Mouse (Mus musculus) neural tube, embryonic 12.5 days (tissue): ENCODE data around the gene Cct3. TPM values are rescaled to one million over a fixed set of nuclear protein-coding genes. Genes with fewer than 3 reads are reported as not detected.
"Not testable (repeated sequence)": the region's sequence is repeated elsewhere in the genome, so short reads cannot be mapped to it uniquely, and the experiment has no call there.

ENCODE experiments used
- ATAC-seq: fragments of 200-750 bp; cut with Nextera tagmentation; 2 replicates; pipeline ENCODE4 v1.8.0; 2017; ENCODE audit warnings: low read depth, mild to moderate bottlenecking, moderate TSS enrichment, moderate library complexity; ENCODE audit not compliant: low FRiP score
- H3K27ac ChIP-seq: fragments of 300-500 bp; sonication (generic); 2 replicates; pipeline ENCODE4 v1.5.1; 2016
- H3K27me3 ChIP-seq: fragments of 300-500 bp; sonication (generic); replicated peaks from 2 replicates; pipeline ENCODE4 v1.6.1; 2016; ENCODE audit warnings: mild to moderate bottlenecking
- H3K36me3 ChIP-seq: fragments of 300-500 bp; sonication (generic); 2 replicates; pipeline ENCODE4 v1.6.1; 2016; ENCODE audit warnings: mild to moderate bottlenecking
- H3K4me1 ChIP-seq: fragments of 300-500 bp; sonication (generic); 2 replicates; pipeline ENCODE4 v1.6.1; 2016
- H3K4me2 ChIP-seq: fragments of 300-500 bp; sonication (generic); replicated peaks from 2 replicates; pipeline ENCODE4 v1.6.1; 2016; ENCODE audit warnings: mild to moderate bottlenecking
- H3K4me3 ChIP-seq: fragments of 300-500 bp; sonication (generic); 2 replicates; pipeline ENCODE4 v1.5.1; 2016
- H3K9ac ChIP-seq: fragments of 300-500 bp; sonication (generic); 2 replicates; pipeline ENCODE4 v1.6.1; 2016; ENCODE audit warnings: mild to moderate bottlenecking
- H3K9me3 ChIP-seq: fragments of 300-500 bp; sonication (generic); 2 replicates; pipeline ENCODE4 v1.6.1; 2016; ENCODE audit warnings: mild to moderate bottlenecking
- WGBS: fragments of 180-500 bp; shearing (Covaris S2); methylation state at CpG from one replicate; pipeline ENCODE4 v1.1.7; 2016; 5-methylcytosine and 5-hydroxymethylcytosine counted together
- polyA plus RNA-seq: library from polyadenylated mRNA; unstranded; fragments of >200 nt; fragmentation: Nextera tagmentation; extraction: Ambion mirVana; gene quantifications from 2 replicates; pipeline ENCODE4 v1.2.1, GENCODE M21; 2016

Cct3 gene
- polyA plus RNA-seq, 1 experiment from 2014 or later = 593 TPM

- no peak for ATAC-seq
- no peak overlapping the region for H3K9ac ChIP-seq
- H3K9me3 ChIP-seq = no peaks in the 10 kb centered on the region
- H3K27me3 ChIP-seq = no peaks in the 10 kb centered on the region
- no peaks in the 10 kb centered on the region for H3K36me3 ChIP-seq
- 94% methylated on average over 4 of the region's 4 CpGs for WGBS
- no peak overlapping the region for H3K4me3 ChIP-seq
- no peak overlapping the region for H3K4me2 ChIP-seq
- H3K27ac ChIP-seq = no peak overlapping the region
- no peaks in the 10 kb centered on the region for H3K4me1 ChIP-seq
Measured at GRCm38 (mm10) chr3:88274002-88274401, 22.9 kb upstream of the Cct3 start.

- no peak overlapping the region for H3K4me2 ChIP-seq
- H3K9me3 ChIP-seq = no peaks in the 10 kb centered on the region
- H3K27me3 ChIP-seq = no peaks in the 10 kb centered on the region
- no peak overlapping the region for H3K4me3 ChIP-seq
- ATAC-seq = no peak
- H3K9ac ChIP-seq = no peak overlapping the region
- 85% methylated on average over 2 of the region's 2 CpGs for WGBS
- no peaks in the 10 kb centered on the region for H3K4me1 ChIP-seq
- H3K27ac ChIP-seq = no peak overlapping the region
- no peaks in the 10 kb centered on the region for H3K36me3 ChIP-seq
Measured at GRCm38 (mm10) chr3:88276121-88276520, 20.8 kb upstream of the Cct3 start.

GRCm38 (mm10) chr3:88276529-88277143 is 20.3 kb upstream of the Cct3 start:
- H3K27me3 ChIP-seq = no peaks in the 10 kb centered on the region
- H3K27ac ChIP-seq = no peak overlapping the region
- no peak overlapping the region for H3K4me3 ChIP-seq
- no peak overlapping the region for H3K4me2 ChIP-seq
- no peak for ATAC-seq
- H3K9ac ChIP-seq = no peak overlapping the region
- no peaks in the 10 kb centered on the region for H3K36me3 ChIP-seq
- WGBS = 42% methylated on average over 7 of the region's 7 CpGs
- H3K4me1 ChIP-seq = no peaks in the 10 kb centered on the region
- no peaks in the 10 kb centered on the region for H3K9me3 ChIP-seq

- Histone ChIP-seq H3K9ac (no peak overlapping the region), H3K27ac (no peak overlapping the region), H3K4me1 (no peaks in the 10 kb centered on the region), H3K27me3 (no peaks in the 10 kb centered on the region), H3K4me2 (no peak overlapping the region), H3K4me3 (no peak overlapping the region), H3K9me3 (no peaks in the 10 kb centered on the region), H3K36me3 (no peaks in the 10 kb centered on the region)
- 90% methylated on average over 2 of the region's 2 CpGs for WGBS
- no peak for ATAC-seq
Measured at GRCm38 (mm10) chr3:88280035-88280434, 16.9 kb upstream of the Cct3 start.

GRCm38 (mm10) chr3:88281141-88281916 is 15.6 kb upstream of the Cct3 start:
- not testable (repeated sequence) for H3K4me2 ChIP-seq, H3K9me3 ChIP-seq, H3K27ac ChIP-seq, H3K4me3 ChIP-seq, H3K27me3 ChIP-seq, H3K36me3 ChIP-seq, H3K9ac ChIP-seq, ATAC-seq, H3K4me1 ChIP-seq
- WGBS = 67% methylated on average over 11 of the region's 11 CpGs

GRCm38 (mm10) chr3:88284815-88285564 is 11.9 kb upstream of the Cct3 start:
- H3K4me2 ChIP-seq, ATAC-seq, H3K27me3 ChIP-seq, H3K9ac ChIP-seq, H3K27ac ChIP-seq, H3K9me3 ChIP-seq, H3K4me3 ChIP-seq, H3K4me1 ChIP-seq, H3K36me3 ChIP-seq: not testable (repeated sequence)
- 96% methylated on average over 14 of the region's 14 CpGs for WGBS

GRCm38 (mm10) chr3:88285565-88285895 is 11.4 kb upstream of the Cct3 start:
- not testable (repeated sequence) for H3K36me3 ChIP-seq, ATAC-seq, H3K27ac ChIP-seq, H3K9ac ChIP-seq, H3K4me3 ChIP-seq, H3K27me3 ChIP-seq, H3K9me3 ChIP-seq, H3K4me2 ChIP-seq, H3K4me1 ChIP-seq
- WGBS = 60% methylated on average over 1 of the region's 2 CpGs

- Histone ChIP-seq H3K36me3 (no peaks in the 10 kb centered on the region), H3K4me1 (no peaks in the 10 kb centered on the region), H3K4me2 (no peak within 1 kb of the TSS), H3K4me3 (no peak within 1 kb of the TSS), H3K27me3 (no peaks in the 10 kb centered on the region), H3K9ac (no peak within 1 kb of the TSS), H3K9me3 (no peaks in the 10 kb centered on the region), H3K27ac (no peak within 1 kb of the TSS)
- 96% methylated on average over 4 of the region's 4 CpGs for WGBS
- ATAC-seq = no peak
Measured at GRCm38 (mm10) chr3:88287110-88287509, 9.8 kb upstream of the Cct3 start, which contains the start of gene Gm38392. Gm38392 (minus strand) TSS chr3:88287210.

- not testable (repeated sequence) for H3K27ac ChIP-seq, H3K4me1 ChIP-seq, ATAC-seq, H3K27me3 ChIP-seq, H3K4me3 ChIP-seq, H3K36me3 ChIP-seq, H3K4me2 ChIP-seq, H3K9me3 ChIP-seq, H3K9ac ChIP-seq
- 83% methylated on average over 9 of the region's 10 CpGs for WGBS
Measured at GRCm38 (mm10) chr3:88288133-88288713, 8.7 kb upstream of the Cct3 start.

- no peaks in the 10 kb centered on the region for H3K27me3 ChIP-seq
- H3K4me1 ChIP-seq = peaks cover 3% of the 10 kb centered on the region; the same call in 1 of the 2 replicates
- no peak overlapping the region for H3K4me2 ChIP-seq
- H3K9ac ChIP-seq = no peak overlapping the region
- H3K36me3 ChIP-seq = no peaks in the 10 kb centered on the region
- ATAC-seq = no peak
- H3K4me3 ChIP-seq = no peak overlapping the region
- H3K9me3 ChIP-seq = no peaks in the 10 kb centered on the region
- H3K27ac ChIP-seq = no peak overlapping the region
- 53% methylated on average over 4 of the region's 4 CpGs for WGBS
Measured at GRCm38 (mm10) chr3:88291970-88292369, 4.9 kb upstream of the Cct3 start.

GRCm38 (mm10) chr3:88295272-88295671 is 1.6 kb upstream of the Cct3 start:
- WGBS = 61% methylated on average over 1 of the region's 1 CpGs
- H3K27me3 ChIP-seq, H3K9ac ChIP-seq: not testable (repeated sequence)

GRCm38 (mm10) chr3:88296110-88296560 is 781 bp upstream of the Cct3 start:
- H3K27me3 ChIP-seq = no peaks in the 10 kb centered on the region
- ATAC-seq = peak; percentile 46
- WGBS = under 1% methylated on average over 12 of the region's 12 CpGs
- H3K4me2 ChIP-seq = peak overlapping the region; percentile 80
- H3K9ac ChIP-seq = peak overlapping the region; percentile 53
- peaks cover 11% of the 10 kb centered on the region for H3K4me1 ChIP-seq
- no peak overlapping the region for H3K27ac ChIP-seq
- H3K9me3 ChIP-seq = no peaks in the 10 kb centered on the region
- H3K36me3 ChIP-seq = peaks cover 19% of the 10 kb centered on the region
- peak overlapping the region; percentile 76 for H3K4me3 ChIP-seq

More at GRCm38 (mm10) chr3:88295272-88295671, 1.6 kb upstream of the Cct3 start:
- H3K36me3 ChIP-seq, H3K9me3 ChIP-seq, H3K27ac ChIP-seq, H3K4me3 ChIP-seq, ATAC-seq: not testable (repeated sequence)
- peak overlapping the region; percentile 80 for H3K4me2 ChIP-seq
- peaks cover 11% of the 10 kb centered on the region for H3K4me1 ChIP-seq
